Mouse (Mus musculus): ENCODE measurements around the gene Pkd1l2.

DNA sequence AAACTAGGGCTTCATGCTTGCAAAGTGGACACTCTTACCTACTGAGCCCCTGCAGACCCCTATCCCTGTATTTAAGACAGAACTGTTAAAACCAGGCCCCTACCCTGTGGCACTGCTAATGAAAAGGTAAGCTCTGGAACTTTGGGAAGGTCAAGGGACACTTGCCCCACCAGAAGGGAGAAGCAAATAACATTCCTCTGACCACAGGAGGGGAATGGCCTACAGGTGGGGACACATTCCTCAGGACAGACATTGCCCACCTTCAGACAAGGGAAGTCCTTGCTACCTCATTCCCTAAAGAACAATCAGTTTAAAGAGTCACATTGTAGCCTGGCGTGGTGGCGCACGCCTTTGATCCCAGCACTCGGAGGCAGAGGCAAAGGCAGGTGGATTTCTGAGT is 64.4 kb downstream of the Pkd1l2 start:
- no peak for TF ChIP-seq POLR2A (IDR thresholded peaks at IDR 0.05; ENCODE audit: control insufficient read depth, extremely low read depth, insufficient read depth, low read length, poor library complexity)
- no peak for TF ChIP-seq CTCF (IDR thresholded peaks at IDR 0.05; ENCODE audit: borderline replicate concordance, control insufficient read depth, extremely low read depth, insufficient read depth, low read length, poor library complexity)
